Mouse (Mus musculus) liver, embryonic 12.5 days (tissue): ENCODE data around the gene Abcg5. TPM values are rescaled to one million over a fixed set of nuclear protein-coding genes. Genes with fewer than 3 reads are reported as not detected.

Experiments
- ATAC-seq: fragments of 200-750 bp; cut with Nextera tagmentation; 2 replicates; pipeline ENCODE4 v1.8.0; 2017; ENCODE audit warnings: moderate number of reproducible peaks, mild to moderate bottlenecking, moderate library complexity
- H3K27ac ChIP-seq: fragments of 300-500 bp; sonication (generic); 2 replicates; pipeline ENCODE4 v1.5.1; 2016; ENCODE audit warnings: mild to moderate bottlenecking
- H3K27me3 ChIP-seq: fragments of 300-500 bp; sonication (generic); replicated peaks from 2 replicates; pipeline ENCODE4 v1.6.1; 2016; ENCODE audit warnings: mild to moderate bottlenecking, moderate library complexity
- H3K36me3 ChIP-seq: fragments of 300-500 bp; sonication (generic); 2 replicates; pipeline ENCODE4 v1.6.1; 2016; ENCODE audit warnings: mild to moderate bottlenecking, moderate library complexity
- H3K4me1 ChIP-seq: fragments of 300-500 bp; sonication (generic); 2 replicates; pipeline ENCODE4 v1.6.1; 2016
- H3K4me2 ChIP-seq: fragments of 300-500 bp; sonication (generic); 2 replicates; pipeline ENCODE4 v1.6.1; 2016; ENCODE audit warnings: mild to moderate bottlenecking, moderate library complexity
- H3K4me3 ChIP-seq: fragments of 300-500 bp; sonication (generic); 2 replicates; pipeline ENCODE4 v1.5.1; 2016; ENCODE audit warnings: mild to moderate bottlenecking, moderate library complexity
- H3K9ac ChIP-seq: fragments of 300-500 bp; sonication (generic); 2 replicates; pipeline ENCODE4 v1.6.1; 2016; ENCODE audit warnings: mild to moderate bottlenecking, moderate library complexity
- H3K9me3 ChIP-seq: fragments of 300-500 bp; sonication (generic); replicated peaks from 2 replicates; pipeline ENCODE4 v1.6.1; 2016; ENCODE audit warnings: mild to moderate bottlenecking, moderate library complexity
- WGBS: fragments of 180-500 bp; shearing (Covaris S2); methylation state at CpG from one replicate; pipeline ENCODE4 v1.1.7; 2016; ENCODE audit not compliant: insufficient replicate concordance; 5-methylcytosine and 5-hydroxymethylcytosine counted together
- polyA plus RNA-seq: library from polyadenylated mRNA; unstranded; fragments of >200 nt; fragmentation: Nextera tagmentation; extraction: Ambion mirVana; gene quantifications from 2 replicates; pipeline ENCODE4 v1.2.1, GENCODE M21; 2016

The Abcg5 gene
- polyA plus RNA-seq, 1 experiment from 2014 or later: 0.14 TPM

DNA sequence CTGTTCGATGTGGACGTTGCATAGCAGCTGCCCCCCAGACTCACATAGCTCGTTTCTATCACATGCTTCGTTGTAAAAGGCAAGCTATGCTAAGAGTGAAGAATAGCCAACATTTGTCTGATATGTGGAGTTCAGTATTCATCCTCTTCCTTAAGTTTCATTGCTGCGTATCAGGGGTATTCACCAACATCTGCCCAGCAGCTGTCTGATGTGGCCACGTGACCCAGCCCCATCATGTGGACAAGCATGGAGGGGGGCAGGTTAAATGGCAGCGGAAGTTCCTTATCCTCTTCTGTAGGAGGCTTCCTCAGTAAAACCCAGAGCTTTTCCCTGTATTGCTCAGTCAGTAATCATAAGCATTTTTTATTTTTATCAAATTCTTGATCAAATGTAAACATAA lies 25.0 kb downstream of the Abcg5 start:
- Histone ChIP-seq H3K36me3 (no peaks in the 10 kb centered on the region), H3K27ac (no peak overlapping the region), H3K4me2 (no peak overlapping the region), H3K4me3 (no peak overlapping the region), H3K27me3 (no peaks in the 10 kb centered on the region), H3K9ac (no peak overlapping the region), H3K9me3 (no peaks in the 10 kb centered on the region), H3K4me1 (no peaks in the 10 kb centered on the region)
- WGBS: 63% methylated on average over 7 of the region's 7 CpGs
- ATAC-seq: no peak

GRCm38 (mm10) chr17:84657422-84657732 lies 25.4 kb downstream of the Abcg5 start:
- Histone ChIP-seq H3K36me3 (no peaks in the 10 kb centered on the region), H3K27me3 (no peaks in the 10 kb centered on the region), H3K4me1 (no peaks in the 10 kb centered on the region), H3K4me3 (no peak overlapping the region), H3K27ac (no peak overlapping the region), H3K9me3 (no peaks in the 10 kb centered on the region), H3K9ac (no peak overlapping the region), H3K4me2 (no peak overlapping the region)
- ATAC-seq: no peak
- WGBS: 68% methylated on average over 3 of the region's 3 CpGs

DNA sequence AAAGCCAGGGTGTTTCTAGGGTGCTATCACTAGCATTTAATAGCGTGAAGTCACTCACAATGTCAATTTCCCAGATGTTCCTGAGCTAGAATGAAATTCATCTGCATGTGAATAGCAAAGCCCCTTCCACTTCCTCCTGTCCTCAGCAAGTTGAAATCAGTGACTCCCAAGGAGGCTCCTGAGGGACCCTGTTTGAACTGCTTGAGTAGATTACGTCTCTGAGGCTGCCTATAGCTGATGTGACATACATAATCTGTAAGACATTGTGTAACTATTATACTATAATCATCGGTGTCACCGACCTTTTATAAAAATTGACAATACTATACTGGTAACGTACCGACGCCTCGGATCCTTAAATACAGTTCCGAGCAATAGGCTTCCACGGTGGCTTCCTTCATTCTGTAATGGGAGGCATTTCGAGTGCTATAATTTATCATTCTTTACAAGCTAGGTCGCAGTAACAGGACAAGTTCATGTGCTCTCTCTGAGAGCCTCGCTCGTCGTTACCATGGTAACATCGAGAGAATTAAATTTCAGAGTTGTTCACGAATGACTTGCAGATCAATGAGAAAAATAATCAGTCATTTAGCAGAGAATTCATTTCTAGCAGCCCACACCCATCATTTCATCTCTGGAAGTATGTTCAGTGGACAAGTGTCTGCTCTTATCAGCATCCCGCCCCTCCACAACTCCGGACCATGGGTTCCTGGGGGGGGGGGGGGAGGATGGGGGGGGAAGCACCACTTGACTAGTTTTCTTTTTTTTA lies 26.0 kb downstream of the Abcg5 start:
- ATAC-seq: no peak
- Histone ChIP-seq H3K4me1 (no peaks in the 10 kb centered on the region), H3K4me2 (no peak overlapping the region), H3K27me3 (no peaks in the 10 kb centered on the region), H3K9ac (no peak overlapping the region), H3K27ac (no peak overlapping the region), H3K36me3 (no peaks in the 10 kb centered on the region), H3K9me3 (no peaks in the 10 kb centered on the region), H3K4me3 (no peak overlapping the region)
- WGBS: 72% methylated on average over 19 of the region's 19 CpGs

- WGBS: 60% methylated on average over 5 of the region's 5 CpGs
- Histone ChIP-seq H3K9me3 (no peaks in the 10 kb centered on the region), H3K4me3 (no peak overlapping the region), H3K27ac (no peak overlapping the region), H3K36me3 (no peaks in the 10 kb centered on the region), H3K9ac (no peak overlapping the region), H3K27me3 (no peaks in the 10 kb centered on the region), H3K4me1 (no peaks in the 10 kb centered on the region), H3K4me2 (no peak overlapping the region)
- no peak for ATAC-seq
Observed at GRCm38 (mm10) chr17:84656205-84656604, 26.6 kb downstream of the Abcg5 start.

DNA sequence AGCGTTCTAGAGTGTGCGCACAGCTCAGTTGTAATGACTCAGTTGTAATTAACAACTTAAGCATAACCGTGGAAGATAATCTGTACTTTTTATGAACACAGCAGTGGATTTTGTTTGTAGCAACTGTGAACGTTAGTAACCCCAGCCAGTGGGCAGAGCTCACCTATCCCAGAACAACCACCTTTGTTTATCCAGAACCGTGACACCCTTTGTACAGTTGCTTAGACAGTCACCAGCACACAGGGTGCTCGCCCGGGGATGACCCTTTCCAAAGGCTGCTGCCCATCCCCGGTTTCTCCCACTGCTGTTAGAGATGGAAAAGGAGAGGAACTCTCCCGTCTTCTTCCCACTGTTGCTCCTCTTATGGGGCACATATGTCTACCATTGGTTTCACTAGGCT lies 29.3 kb downstream of the Abcg5 start:
- 78% methylated on average over 9 of the region's 9 CpGs for WGBS
- H3K9me3 ChIP-seq: no peaks in the 10 kb centered on the region
- no peak for ATAC-seq
- H3K4me2 ChIP-seq: no peak overlapping the region
- H3K27me3 ChIP-seq: no peaks in the 10 kb centered on the region
- H3K36me3 ChIP-seq: no peaks in the 10 kb centered on the region
- no peak overlapping the region for H3K9ac ChIP-seq
- no peaks in the 10 kb centered on the region for H3K4me1 ChIP-seq
- no peak overlapping the region for H3K4me3 ChIP-seq
- no peak overlapping the region for H3K27ac ChIP-seq

DNA sequence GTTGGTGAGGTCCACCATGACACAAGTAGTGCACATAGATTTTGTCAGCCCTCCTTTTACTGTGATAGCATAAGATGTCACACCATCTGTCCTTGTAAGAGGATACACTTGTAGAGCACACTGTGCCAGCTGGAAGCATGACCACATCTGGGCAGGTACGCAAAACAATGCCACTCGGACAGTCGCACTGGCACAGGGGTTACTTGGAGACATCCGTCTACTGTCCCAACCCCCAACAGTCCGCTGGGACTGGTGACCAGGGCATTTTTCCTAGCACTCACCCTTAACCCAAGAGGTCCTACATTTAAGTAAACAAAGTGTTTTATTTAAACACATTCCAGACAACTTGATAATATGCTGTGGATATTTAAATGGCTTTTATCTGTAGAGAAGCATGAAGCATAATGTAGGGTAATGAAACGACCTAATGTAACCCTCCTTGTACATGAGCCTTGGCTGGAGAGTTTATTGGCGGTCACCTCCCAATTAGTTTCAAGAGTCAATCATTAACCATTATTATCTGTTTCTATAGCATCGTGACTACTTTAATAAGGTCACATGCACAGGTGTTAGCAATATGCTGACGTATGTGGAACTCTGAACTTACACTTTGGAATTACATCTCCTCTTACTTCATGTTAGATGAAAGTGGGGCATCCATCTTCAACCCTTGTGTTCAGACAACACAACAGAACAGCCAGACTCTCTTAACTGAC lies 32.4 kb downstream of the Abcg5 start:
- Histone ChIP-seq H3K4me1 (peaks cover 3% of the 10 kb centered on the region; the same call in 1 of the 2 replicates), H3K4me2 (no peak overlapping the region), H3K36me3 (no peaks in the 10 kb centered on the region), H3K9me3 (no peaks in the 10 kb centered on the region), H3K27ac (no peak overlapping the region), H3K27me3 (no peaks in the 10 kb centered on the region), H3K4me3 (no peak overlapping the region), H3K9ac (no peak overlapping the region)
- ATAC-seq: no peak
- WGBS: 71% methylated on average over 9 of the region's 9 CpGs

DNA sequence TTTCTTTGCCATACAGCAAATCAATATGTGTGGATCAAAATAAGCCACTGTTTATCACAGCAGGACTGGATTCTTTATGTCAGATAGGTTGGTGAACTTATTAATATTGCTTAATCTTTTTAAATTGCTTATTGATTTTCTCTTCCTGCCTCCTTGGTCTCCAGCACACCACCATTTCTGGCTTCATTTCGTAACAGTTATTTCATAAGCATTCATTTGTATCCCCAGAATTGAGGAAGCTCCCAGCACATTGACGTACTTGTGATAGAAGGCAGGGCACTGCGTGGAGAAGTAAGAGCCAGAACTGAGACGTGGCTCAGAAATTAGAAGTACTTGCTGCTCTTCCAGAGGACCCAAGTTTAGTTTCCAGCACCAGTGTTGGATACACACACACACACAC lies 35.2 kb downstream of the Abcg5 start:
- H3K4me1 ChIP-seq: peaks cover 3% of the 10 kb centered on the region; the same call in 1 of the 2 replicates
- no peak for ATAC-seq
- WGBS: 41% methylated on average over 4 of the region's 4 CpGs
- H3K9me3 ChIP-seq: no peaks in the 10 kb centered on the region
- H3K4me3 ChIP-seq: no peak overlapping the region
- H3K36me3 ChIP-seq: no peaks in the 10 kb centered on the region
- H3K9ac ChIP-seq: no peak overlapping the region
- no peak overlapping the region for H3K4me2 ChIP-seq
- H3K27me3 ChIP-seq: 0 out of 2 replicates have a peak, but pooled peaks cover 3% of the 10 kb centered on the region
- no peak overlapping the region for H3K27ac ChIP-seq

DNA sequence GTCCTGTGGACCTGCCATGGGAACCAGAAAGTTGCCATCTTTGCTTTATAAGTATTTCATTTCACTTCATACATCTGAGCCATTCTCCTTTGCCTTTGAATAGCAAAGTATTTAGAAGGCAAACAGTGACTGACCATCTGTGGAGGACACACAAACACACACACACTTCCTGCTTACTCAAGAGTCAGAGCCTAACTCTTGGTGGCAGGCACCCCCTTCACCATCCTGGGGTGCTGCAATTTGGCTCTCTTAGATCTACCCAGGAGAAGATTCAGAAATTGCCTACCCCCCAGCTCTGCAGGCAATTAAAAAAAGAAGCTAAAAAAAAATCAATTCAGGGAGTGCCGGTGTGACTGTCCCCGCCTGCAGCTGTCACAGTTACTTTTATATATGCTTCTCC lies 36.3 kb downstream of the Abcg5 start:
- Histone ChIP-seq H3K4me2 (no peak overlapping the region), H3K36me3 (no peaks in the 10 kb centered on the region), H3K27me3 (0 out of 2 replicates have a peak, but pooled peaks cover 3% of the 10 kb centered on the region), H3K9me3 (no peaks in the 10 kb centered on the region), H3K4me1 (peaks cover 3% of the 10 kb centered on the region; the same call in 1 of the 2 replicates), H3K27ac (no peak overlapping the region), H3K4me3 (no peak overlapping the region), H3K9ac (no peak overlapping the region)
- no peak for ATAC-seq
- WGBS: 67% methylated on average over 2 of the region's 2 CpGs

- Histone ChIP-seq H3K27ac (no peak overlapping the region), H3K9me3 (no peaks in the 10 kb centered on the region), H3K4me3 (no peak overlapping the region), H3K4me2 (no peak overlapping the region), H3K4me1 (peaks cover 3% of the 10 kb centered on the region; the same call in 1 of the 2 replicates), H3K36me3 (no peaks in the 10 kb centered on the region), H3K9ac (no peak overlapping the region), H3K27me3 (0 out of 2 replicates have a peak, but pooled peaks cover 3% of the 10 kb centered on the region)
- 17% methylated on average over 3 of the region's 7 CpGs for WGBS
- ATAC-seq: no peak
Observed at GRCm38 (mm10) chr17:84645894-84646293, 36.9 kb downstream of the Abcg5 start.

GRCm38 (mm10) chr17:84645119-84645518 lies 37.7 kb downstream of the Abcg5 start:
- H3K4me3 ChIP-seq: no peak overlapping the region
- no peak overlapping the region for H3K4me2 ChIP-seq
- no peak for ATAC-seq
- H3K27me3 ChIP-seq: 0 out of 2 replicates have a peak, but pooled peaks cover 3% of the 10 kb centered on the region
- WGBS: 46% methylated on average over 9 of the region's 9 CpGs
- peaks cover 3% of the 10 kb centered on the region; the same call in 1 of the 2 replicates for H3K4me1 ChIP-seq
- no peak overlapping the region for H3K9ac ChIP-seq
- H3K9me3 ChIP-seq: no peaks in the 10 kb centered on the region
- no peak overlapping the region for H3K27ac ChIP-seq
- H3K36me3 ChIP-seq: no peaks in the 10 kb centered on the region

DNA sequence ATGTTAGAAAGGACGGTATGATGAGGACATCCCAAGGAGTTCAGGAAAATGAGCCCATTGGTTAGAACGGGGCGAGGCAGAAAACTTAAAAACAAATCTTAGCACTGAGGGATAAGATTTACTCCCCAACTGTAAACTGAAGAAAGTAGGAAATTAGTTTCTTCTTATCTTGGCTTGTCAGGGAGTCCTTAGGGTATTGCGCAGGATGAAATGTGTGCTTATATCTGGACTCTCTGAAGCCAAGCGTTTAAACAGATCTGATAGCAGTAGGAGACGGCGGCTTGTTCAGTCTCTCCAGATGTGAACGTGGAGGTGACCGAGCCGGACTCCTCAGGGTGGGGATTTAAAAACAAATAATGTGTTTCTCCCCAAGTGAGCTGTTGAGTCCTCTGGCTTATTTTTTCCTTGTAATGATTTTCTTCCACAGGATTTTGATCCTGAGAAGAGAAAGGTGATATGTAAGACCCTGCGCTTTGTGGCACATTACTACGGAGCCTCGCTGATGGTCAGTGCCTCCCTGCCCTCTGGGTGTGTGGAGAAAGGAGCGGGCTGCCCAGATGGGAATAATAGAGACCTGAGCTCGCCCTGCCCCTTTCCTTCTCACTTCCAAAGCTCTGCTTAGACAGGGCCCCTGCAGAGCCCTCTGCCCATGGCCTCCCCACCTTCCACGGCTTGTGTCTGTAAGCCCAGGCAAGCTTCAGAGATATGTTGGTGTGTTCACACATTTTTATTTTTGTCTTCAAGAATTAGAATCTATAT lies 38.3 kb downstream of the Abcg5 start:
- no peak overlapping the region for H3K4me3 ChIP-seq
- H3K27ac ChIP-seq: no peak overlapping the region
- no peak overlapping the region for H3K4me2 ChIP-seq
- no peaks in the 10 kb centered on the region for H3K36me3 ChIP-seq
- no peak; the same call in 1 of the 2 replicates for ATAC-seq
- 41% methylated on average over 16 of the region's 16 CpGs for WGBS
- no peaks in the 10 kb centered on the region for H3K9me3 ChIP-seq
- H3K4me1 ChIP-seq: peaks cover 3% of the 10 kb centered on the region; the same call in 1 of the 2 replicates
- 0 out of 2 replicates have a peak, but pooled peaks cover 3% of the 10 kb centered on the region for H3K27me3 ChIP-seq
- no peak overlapping the region for H3K9ac ChIP-seq

- ATAC-seq: no peak
- 81% methylated on average over 9 of the region's 9 CpGs for WGBS
- Histone ChIP-seq H3K27ac (no peak overlapping the region), H3K9ac (no peak overlapping the region), H3K27me3 (0 out of 2 replicates have a peak, but pooled peaks cover 3% of the 10 kb centered on the region), H3K4me1 (peaks cover 3% of the 10 kb centered on the region; the same call in 1 of the 2 replicates), H3K9me3 (no peaks in the 10 kb centered on the region), H3K4me2 (no peak overlapping the region), H3K36me3 (no peaks in the 10 kb centered on the region), H3K4me3 (no peak overlapping the region)
Observed at GRCm38 (mm10) chr17:84642324-84642723, 40.5 kb downstream of the Abcg5 start.
